Mouse (Mus musculus): ENCODE measurements at regions not wholly inside any gene's neighbourhood (a gene's known extent, or its start where the extent isn't known, plus 50 kb on each side); places are given as distances from the start of the nearest gene placed in this dataset.

DNA sequence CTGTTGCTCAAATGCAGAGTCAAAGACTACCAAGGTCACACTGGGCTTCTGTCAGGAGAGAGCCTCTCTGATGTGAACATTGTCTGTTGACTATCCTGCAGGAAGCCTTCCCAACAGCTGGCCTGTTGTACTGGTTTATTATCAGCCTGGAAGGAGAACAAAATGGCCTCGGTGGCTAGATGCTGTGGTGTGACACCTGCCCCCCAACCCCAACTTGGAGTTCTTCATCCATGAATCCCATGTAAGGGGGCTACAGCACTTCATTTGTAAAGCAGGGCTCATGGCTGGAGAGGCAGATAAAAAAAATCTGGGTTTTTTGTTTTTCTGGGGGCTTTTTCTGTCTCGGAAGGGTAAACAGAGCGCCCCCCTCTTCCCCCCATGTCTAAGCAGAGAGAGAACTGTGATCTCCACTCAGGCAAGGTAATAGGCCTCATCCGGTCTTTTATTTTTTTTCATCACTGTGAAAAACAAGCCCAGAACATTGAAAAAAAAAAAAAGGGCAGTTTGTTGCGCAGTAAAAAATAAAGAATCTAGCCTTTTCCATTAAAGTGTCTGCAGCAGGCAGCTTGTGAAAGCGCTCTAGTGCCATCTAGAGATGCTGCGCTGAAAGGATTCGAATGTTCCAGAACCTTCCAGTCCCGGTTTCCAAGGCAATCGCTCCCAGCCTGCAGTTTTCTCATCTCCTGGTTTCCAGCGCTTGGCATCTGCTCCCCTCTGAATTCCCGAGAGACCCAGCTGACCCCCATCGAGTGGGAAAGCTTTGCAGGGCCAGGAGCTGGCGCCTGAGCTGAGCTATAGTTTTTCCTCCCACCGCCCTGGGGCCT lies 97.8 kb downstream of the Edn3 start:
- Histone ChIP-seq H3K27me3 (ENCODE audit: insufficient read depth, low read length) (no peaks in the 10 kb centered on the region), H3K4me3 (replicated peaks; ENCODE audit: low read depth, low read length) (no peak overlapping the region), H3K27ac (peak overlapping the region; percentile 72), H3K4me2 (ENCODE audit: low read length) (peak overlapping the region; percentile 15; the same call in 1 of the 2 replicates), H3K4me1 (replicated peaks; ENCODE audit: insufficient read depth, low read length) (0 out of 2 replicates have a peak, but pooled peaks cover 6% of the 10 kb centered on the region), H3K36me3 (ENCODE audit: insufficient read depth, low read length) (no peaks in the 10 kb centered on the region), H3K9ac (ENCODE audit: low read depth, low read length) (no peak overlapping the region), H3K9me3 (replicated peaks; ENCODE audit: low read length) (no peaks in the 10 kb centered on the region)
- peak; percentile 82 for TF ChIP-seq CTCF (IDR thresholded peaks at IDR 0.05; ENCODE audit: low read depth)
- 8% methylated on average over 15 of the region's 15 CpGs for WGBS
- ATAC-seq (replicated peaks; ENCODE audit: low FRiP score, low read depth) (peak; percentile 60), DNase-seq (ENCODE audit: low spot score) (peak; percentile 97)

DNA sequence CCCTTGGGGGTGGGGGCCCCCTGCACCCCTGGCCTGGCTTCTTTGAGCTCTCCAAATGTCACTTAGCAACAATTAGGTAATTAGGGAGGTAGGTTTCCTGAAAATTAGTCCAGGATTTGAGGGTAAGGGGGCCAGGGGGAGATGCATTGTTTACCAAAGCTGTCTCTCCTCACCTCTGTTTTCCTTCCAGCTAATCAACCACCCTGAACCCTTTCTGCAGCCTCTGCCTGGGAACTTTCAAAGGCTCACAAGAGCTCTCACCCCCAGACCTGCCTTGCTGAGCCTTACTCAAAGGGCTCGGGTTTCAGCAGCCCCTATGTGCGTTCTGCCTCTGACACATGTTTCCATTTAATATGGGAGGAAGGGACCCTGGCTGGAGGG lies 98.4 kb downstream of the Edn3 start:
- peak overlapping the region; percentile 15; the same call in 1 of the 2 replicates for H3K4me2 ChIP-seq (ENCODE audit: low read length)
- no peak; the same call in 1 of the 2 replicates for ATAC-seq (replicated peaks; ENCODE audit: low FRiP score, low read depth)

DNA sequence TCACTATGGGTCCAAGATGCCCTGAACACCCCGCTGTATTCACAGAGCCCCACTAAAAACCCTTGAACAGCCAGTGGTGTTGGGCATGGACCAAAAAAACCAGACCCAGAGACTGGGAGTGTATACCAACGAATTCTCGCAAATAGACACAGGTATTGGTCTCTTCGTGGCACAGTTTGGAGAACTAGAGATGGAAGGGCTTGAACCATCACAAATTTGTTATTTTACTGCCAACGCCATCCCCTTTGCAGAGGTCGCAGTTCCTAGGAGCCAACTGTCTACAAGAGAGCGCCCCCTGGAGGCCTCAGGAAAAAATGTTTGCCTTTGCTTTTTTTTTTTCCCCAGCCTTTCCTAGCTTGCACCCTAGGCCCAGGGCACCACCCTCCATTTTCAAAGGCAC lies 99.1 kb downstream of the Edn3 start:
- Histone ChIP-seq H3K9ac (ENCODE audit: low read depth, low read length) (no peak overlapping the region), H3K27ac (peak overlapping the region; percentile 72), H3K4me3 (replicated peaks; ENCODE audit: low read depth, low read length) (no peak overlapping the region), H3K27me3 (ENCODE audit: insufficient read depth, low read length) (no peaks in the 10 kb centered on the region), H3K36me3 (ENCODE audit: insufficient read depth, low read length) (no peaks in the 10 kb centered on the region), H3K4me1 (replicated peaks; ENCODE audit: insufficient read depth, low read length) (0 out of 2 replicates have a peak, but pooled peaks cover 6% of the 10 kb centered on the region), H3K9me3 (replicated peaks; ENCODE audit: low read length) (no peaks in the 10 kb centered on the region), H3K4me2 (ENCODE audit: low read length) (no peak overlapping the region)
- peak; percentile 73 for TF ChIP-seq CTCF (IDR thresholded peaks at IDR 0.05; ENCODE audit: low read depth)
- WGBS = 31% methylated on average over 7 of the region's 7 CpGs
- DNase-seq (ENCODE audit: low spot score) (peak; percentile 62), ATAC-seq (replicated peaks; ENCODE audit: low FRiP score, low read depth) (no peak)

More for the DNA sequence above, 98.4 kb downstream of the Edn3 start:
- WGBS = 19% methylated on average over 2 of the region's 2 CpGs
- H3K36me3 ChIP-seq (ENCODE audit: insufficient read depth, low read length) = no peaks in the 10 kb centered on the region
- DNase-seq (ENCODE audit: low spot score) = peak; percentile 57
- 0 out of 2 replicates have a peak, but pooled peaks cover 6% of the 10 kb centered on the region for H3K4me1 ChIP-seq (replicated peaks; ENCODE audit: insufficient read depth, low read length)
- H3K27me3 ChIP-seq (ENCODE audit: insufficient read depth, low read length) = no peaks in the 10 kb centered on the region
- no peaks in the 10 kb centered on the region for H3K9me3 ChIP-seq (replicated peaks; ENCODE audit: low read length)
- TF ChIP-seq CTCF (IDR thresholded peaks at IDR 0.05; ENCODE audit: low read depth) = no peak
- no peak overlapping the region for H3K4me3 ChIP-seq (replicated peaks; ENCODE audit: low read depth, low read length)
- peak overlapping the region; percentile 72 for H3K27ac ChIP-seq
- H3K9ac ChIP-seq (ENCODE audit: low read depth, low read length) = no peak overlapping the region

DNA sequence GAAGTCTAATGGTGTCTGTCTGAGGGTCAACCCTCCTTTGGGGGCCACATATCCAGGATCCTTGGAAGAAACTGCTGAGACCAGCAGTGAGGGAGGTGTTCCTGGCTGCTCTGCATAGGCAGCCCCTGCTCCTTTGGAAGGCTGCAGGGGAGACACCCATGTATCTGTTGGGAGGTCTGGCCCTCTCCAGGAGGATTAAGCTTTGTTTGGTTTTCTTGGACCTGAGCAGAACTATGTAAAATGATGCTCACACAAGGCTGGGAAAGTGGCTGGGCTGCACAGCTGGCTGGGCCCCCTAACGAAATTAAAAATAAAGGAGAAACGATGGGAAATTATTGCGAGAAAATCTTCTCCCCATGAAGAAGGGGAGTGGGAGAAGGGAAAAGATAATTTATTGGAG lies 104.2 kb downstream of the Edn3 start:
- WGBS = 31% methylated on average over 3 of the region's 3 CpGs
- no peak overlapping the region for H3K27ac ChIP-seq
- no peaks in the 10 kb centered on the region for H3K27me3 ChIP-seq (ENCODE audit: insufficient read depth, low read length)
- H3K4me1 ChIP-seq (replicated peaks; ENCODE audit: insufficient read depth, low read length) = no peaks in the 10 kb centered on the region
- H3K4me2 ChIP-seq (ENCODE audit: low read length) = no peak overlapping the region
- no peak overlapping the region for H3K4me3 ChIP-seq (replicated peaks; ENCODE audit: low read depth, low read length)
- H3K36me3 ChIP-seq (ENCODE audit: insufficient read depth, low read length) = no peaks in the 10 kb centered on the region
- H3K9ac ChIP-seq (ENCODE audit: low read depth, low read length) = no peak overlapping the region
- ATAC-seq (replicated peaks; ENCODE audit: low FRiP score, low read depth) = no peak
- DNase-seq (ENCODE audit: low spot score) = no peak
- H3K9me3 ChIP-seq (replicated peaks; ENCODE audit: low read length) = no peaks in the 10 kb centered on the region
- TF ChIP-seq CTCF (IDR thresholded peaks at IDR 0.05; ENCODE audit: low read depth) = no peak

DNA sequence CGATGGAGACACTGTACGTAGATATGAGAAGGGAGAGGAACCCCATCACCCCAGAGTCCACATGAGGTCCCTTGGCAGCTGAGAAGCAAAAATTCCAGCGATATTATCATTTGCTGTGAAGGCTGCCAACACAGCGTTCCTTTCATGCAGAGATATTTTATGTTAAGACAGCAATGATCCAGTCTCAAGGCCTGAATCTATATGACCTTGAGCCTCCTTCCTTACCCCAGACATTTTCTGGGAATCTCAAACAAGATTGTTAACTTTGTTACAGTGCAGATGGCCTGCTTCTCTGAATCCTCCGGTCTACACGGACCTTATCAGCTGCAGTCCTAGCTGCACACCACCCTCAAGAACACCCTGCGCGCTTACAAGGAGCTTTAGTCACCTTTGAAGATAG lies 106.1 kb downstream of the Edn3 start:
- Histone ChIP-seq H3K4me2 (ENCODE audit: low read length) (no peak overlapping the region), H3K9me3 (replicated peaks; ENCODE audit: low read length) (no peaks in the 10 kb centered on the region), H3K4me1 (replicated peaks; ENCODE audit: insufficient read depth, low read length) (no peaks in the 10 kb centered on the region), H3K36me3 (ENCODE audit: insufficient read depth, low read length) (no peaks in the 10 kb centered on the region), H3K4me3 (replicated peaks; ENCODE audit: low read depth, low read length) (no peak overlapping the region), H3K27me3 (ENCODE audit: insufficient read depth, low read length) (no peaks in the 10 kb centered on the region), H3K27ac (peak overlapping the region; percentile 39; the same call in 1 of the 2 replicates), H3K9ac (ENCODE audit: low read depth, low read length) (no peak overlapping the region)
- TF ChIP-seq CTCF (IDR thresholded peaks at IDR 0.05; ENCODE audit: low read depth) = no peak
- 70% methylated on average over 8 of the region's 8 CpGs for whole genome bisulfite sequencing
- no peak for ATAC-seq (replicated peaks; ENCODE audit: low FRiP score, low read depth)
- peak; percentile 69 for DNase-seq (ENCODE audit: low spot score)

DNA sequence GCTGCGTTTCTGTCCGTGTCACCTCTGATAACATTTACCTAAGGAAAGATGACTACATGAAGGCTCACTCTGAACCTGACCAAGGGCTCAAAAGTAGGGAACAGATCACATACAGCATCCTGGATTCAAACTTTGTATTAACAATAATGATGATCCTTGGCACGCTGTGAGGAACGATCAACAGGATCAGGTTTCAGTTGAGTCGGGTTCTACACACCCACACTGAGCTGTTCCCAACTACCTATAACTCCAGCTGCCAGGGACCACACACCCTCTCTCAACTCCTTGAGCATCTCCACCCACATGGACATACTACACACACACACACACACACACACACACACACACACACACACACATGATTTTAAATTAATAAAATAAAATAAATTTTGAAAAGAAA lies 107.0 kb downstream of the Edn3 start:
- no peaks in the 10 kb centered on the region for H3K36me3 ChIP-seq (ENCODE audit: insufficient read depth, low read length)
- H3K9me3 ChIP-seq (replicated peaks; ENCODE audit: low read length) = no peaks in the 10 kb centered on the region
- H3K4me2 ChIP-seq (ENCODE audit: low read length) = no peak overlapping the region
- DNase-seq (ENCODE audit: low spot score) = no peak
- TF ChIP-seq CTCF (IDR thresholded peaks at IDR 0.05; ENCODE audit: low read depth) = no peak
- no peak overlapping the region for H3K4me3 ChIP-seq (replicated peaks; ENCODE audit: low read depth, low read length)
- no peak overlapping the region; the same call in 1 of the 2 replicates for H3K27ac ChIP-seq
- no peaks in the 10 kb centered on the region for H3K27me3 ChIP-seq (ENCODE audit: insufficient read depth, low read length)
- 34% methylated on average over 5 of the region's 5 CpGs for WGBS
- H3K9ac ChIP-seq (ENCODE audit: low read depth, low read length) = no peak overlapping the region
- ATAC-seq (replicated peaks; ENCODE audit: low FRiP score, low read depth) = no peak
- no peaks in the 10 kb centered on the region for H3K4me1 ChIP-seq (replicated peaks; ENCODE audit: insufficient read depth, low read length)
